Mouse (Mus musculus): ENCODE measurements around the gene Syne4. TPM values are rescaled to one million over a fixed set of nuclear protein-coding genes. Genes with fewer than 3 reads are reported as not detected.
A peak's percentile ranks its signal among the peaks of the same experiment; 100 is the strongest.

Syne4 gene
- total RNA-seq, 1 experiment from 2014 or later, result not detected

DNA sequence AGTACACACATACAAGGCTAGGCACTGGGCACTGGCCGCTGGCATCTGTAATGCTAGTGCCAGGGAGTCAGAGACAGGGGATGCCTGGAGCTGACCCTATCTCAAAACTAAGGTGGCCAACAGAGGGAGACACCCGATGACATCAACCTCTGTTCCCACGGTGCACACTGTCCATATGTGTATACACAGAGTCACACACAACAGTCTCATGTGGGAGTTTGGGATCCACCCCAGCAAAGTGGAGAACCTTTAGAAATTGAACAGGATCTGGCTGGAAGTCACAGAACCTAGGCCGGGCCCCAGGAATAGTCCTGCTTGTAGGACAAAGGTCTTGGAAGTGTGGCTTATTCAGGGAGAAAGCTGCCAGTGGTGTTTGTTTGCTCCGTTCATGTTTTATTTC lies 20.3 kb upstream of the Syne4 start:
- ATAC-seq (replicated peaks; ENCODE audit: low read depth, poor library complexity, severe bottlenecking), result no peak

- no peak for ATAC-seq (replicated peaks; ENCODE audit: low read depth, poor library complexity, severe bottlenecking)
Measured at GRCm38 (mm10) chr7:30295103-30295502, 19.5 kb upstream of the Syne4 start.

DNA sequence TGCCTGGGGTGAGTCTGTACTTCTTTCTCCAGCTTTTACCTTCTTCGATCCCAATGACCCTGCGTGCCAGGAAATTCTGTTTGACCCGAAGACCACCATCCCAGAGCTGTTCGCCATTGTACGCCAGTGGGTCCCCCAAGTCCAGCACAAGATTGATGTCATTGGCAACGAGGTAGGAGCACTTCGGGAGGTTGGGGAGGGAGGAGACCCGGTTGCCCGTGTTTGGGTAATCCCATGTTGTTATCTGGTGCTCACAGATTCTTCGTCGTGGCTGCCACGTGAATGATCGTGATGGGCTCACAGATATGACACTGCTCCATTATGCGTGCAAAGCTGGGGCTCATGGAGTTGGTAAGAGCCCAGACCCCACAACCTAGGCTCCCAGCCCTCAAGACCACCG lies 17.8 kb upstream of the Syne4 start:
- no peak for ATAC-seq (replicated peaks; ENCODE audit: low read depth, poor library complexity, severe bottlenecking)

DNA sequence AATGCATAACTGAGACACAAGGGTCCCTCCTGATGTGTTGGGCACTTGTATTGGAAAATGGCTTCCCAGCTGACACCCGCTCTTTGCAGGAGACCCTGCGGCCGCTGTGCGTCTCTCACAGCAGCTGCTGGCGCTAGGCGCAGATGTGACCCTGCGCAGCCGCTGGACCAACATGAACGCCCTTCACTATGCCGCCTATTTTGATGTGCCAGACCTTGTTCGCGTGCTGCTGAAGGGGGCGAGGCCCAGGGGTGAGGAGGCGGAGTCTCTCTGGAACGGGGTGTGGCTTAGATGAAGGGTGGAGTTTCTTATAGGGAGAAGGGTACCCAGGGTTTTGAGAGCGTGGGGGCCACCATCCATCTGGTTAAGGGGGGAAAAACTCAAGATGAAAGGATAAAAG lies 17.3 kb upstream of the Syne4 start:
- no peak for ATAC-seq (replicated peaks; ENCODE audit: low read depth, poor library complexity, severe bottlenecking)

GRCm38 (mm10) chr7:30300914-30301313 lies 13.7 kb upstream of the Syne4 start:
- 0 out of 2 replicates have a peak, but pooled peaks have one; percentile 66 for ATAC-seq (replicated peaks; ENCODE audit: low read depth, poor library complexity, severe bottlenecking)

DNA sequence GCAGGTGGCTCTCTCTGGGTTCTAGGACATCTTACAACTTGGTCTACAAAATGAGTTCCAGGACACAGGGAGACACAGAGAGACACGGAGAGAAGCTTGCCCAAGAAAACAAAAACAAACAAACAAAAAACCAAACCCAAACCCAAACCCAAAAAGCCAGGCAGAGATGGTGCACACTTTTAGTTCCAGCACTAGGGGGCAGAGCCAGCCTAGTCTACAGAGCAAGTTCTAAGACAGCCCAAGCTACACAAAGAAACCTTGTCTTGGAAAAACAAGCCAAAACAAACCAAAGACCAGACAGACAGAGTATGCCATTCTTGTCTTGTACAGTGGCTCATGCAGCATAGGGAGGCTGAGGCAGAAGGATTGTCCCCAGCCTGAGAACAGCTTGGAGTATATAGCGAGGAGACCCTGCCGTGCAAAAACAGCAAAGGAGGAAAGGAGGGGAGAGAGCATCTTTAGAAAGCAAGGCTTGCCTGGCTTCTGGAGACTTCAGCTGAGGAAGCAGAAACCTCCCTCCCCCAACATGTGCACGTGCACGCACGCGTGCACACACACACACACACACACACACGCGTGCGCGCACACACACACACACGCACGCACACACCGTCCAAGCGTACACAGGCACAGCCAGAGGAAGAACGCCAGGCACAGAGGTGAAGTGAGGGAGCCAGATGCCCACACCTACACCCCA lies 8.4 kb upstream of the Syne4 start:
- ATAC-seq (replicated peaks; ENCODE audit: low read depth, poor library complexity, severe bottlenecking), result no peak

- ATAC-seq (replicated peaks; ENCODE audit: low read depth, poor library complexity, severe bottlenecking), result peak; percentile 99
Measured at GRCm38 (mm10) chr7:30308076-30309005, 6.3 kb upstream of the Syne4 start, which contains the start of gene Alkbh6. Alkbh6 (plus strand) TSS chr7:30308717.

DNA sequence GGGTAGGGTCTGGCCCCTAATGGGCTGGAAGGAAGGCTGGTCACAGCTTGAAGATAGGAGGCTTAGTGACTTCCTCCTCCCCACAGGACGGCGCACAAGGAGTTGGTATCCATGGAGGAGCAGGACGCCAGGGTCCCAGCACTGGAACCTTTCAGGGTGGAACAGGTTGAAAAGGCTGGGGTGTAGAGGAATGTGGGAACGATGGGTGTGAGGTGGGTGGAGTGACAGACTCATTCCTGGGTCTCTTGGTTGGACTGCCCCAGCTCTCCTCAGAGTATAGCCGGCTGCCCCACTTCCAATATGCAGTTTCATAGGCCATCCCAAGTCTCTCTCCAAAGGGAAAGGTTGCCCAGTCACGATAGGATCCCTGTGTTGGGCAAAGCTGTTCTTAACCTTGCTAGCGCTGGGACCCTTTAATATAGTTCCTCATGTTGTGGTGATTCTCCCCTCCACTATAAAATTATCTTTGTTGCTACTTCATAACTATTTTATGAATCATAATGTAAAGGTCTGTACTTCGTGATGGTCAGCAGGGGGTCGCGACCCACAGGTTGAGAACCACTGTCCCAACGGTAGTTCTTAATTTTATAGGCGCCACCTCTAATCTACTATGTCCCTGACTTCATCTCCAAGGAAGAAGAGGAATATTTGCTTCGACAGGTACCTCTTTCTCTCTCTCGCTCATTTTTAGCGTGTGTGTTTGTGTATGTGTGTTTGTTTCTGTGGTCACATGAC lies 5.0 kb upstream of the Syne4 start:
- ATAC-seq (replicated peaks; ENCODE audit: low read depth, poor library complexity, severe bottlenecking), result no peak

- ATAC-seq (replicated peaks; ENCODE audit: low read depth, poor library complexity, severe bottlenecking), result no peak
Measured at GRCm38 (mm10) chr7:30310136-30310535, 4.5 kb upstream of the Syne4 start.

GRCm38 (mm10) chr7:30313666-30314320 lies 814 bp upstream of the Syne4 start:
- ATAC-seq (replicated peaks; ENCODE audit: low read depth, poor library complexity, severe bottlenecking), result no peak

- ATAC-seq (replicated peaks; ENCODE audit: low read depth, poor library complexity, severe bottlenecking), result no peak
Measured at GRCm38 (mm10) chr7:30315559-30316529, 1.2 kb downstream of the Syne4 start.

GRCm38 (mm10) chr7:30318142-30318541 lies 3.5 kb downstream of the Syne4 start:
- no peak for ATAC-seq (replicated peaks; ENCODE audit: low read depth, poor library complexity, severe bottlenecking)

- ATAC-seq (replicated peaks; ENCODE audit: low read depth, poor library complexity, severe bottlenecking), result no peak
Measured at GRCm38 (mm10) chr7:30320946-30321345, 6.3 kb downstream of the Syne4 start.

GRCm38 (mm10) chr7:30321539-30322284 lies 7.1 kb downstream of the Syne4 start, which contains the start of gene E130208F15Rik:
E130208F15Rik (plus strand) TSS chr7:30321740.
- ATAC-seq (replicated peaks; ENCODE audit: low read depth, poor library complexity, severe bottlenecking), result peak; percentile 78

DNA sequence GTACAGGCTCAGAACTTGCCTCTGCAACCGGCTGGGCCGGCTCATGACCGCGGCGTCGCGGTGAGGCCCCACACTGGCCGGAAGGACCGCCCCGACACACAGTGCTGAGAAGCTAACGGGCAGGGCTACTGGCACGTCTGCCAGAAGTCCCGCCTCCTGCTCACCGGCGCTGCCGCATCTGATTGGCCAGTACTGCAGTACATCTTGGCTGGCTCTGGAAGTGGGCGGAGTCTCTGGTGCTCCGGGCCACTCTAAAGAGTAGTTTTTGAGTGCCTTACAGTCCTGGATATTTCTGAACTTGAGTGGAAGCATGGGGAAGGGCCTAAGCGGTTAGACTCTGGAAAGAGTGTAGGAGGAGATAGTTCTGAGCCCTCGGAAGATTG lies 7.7 kb downstream of the Syne4 start:
- ATAC-seq (replicated peaks; ENCODE audit: low read depth, poor library complexity, severe bottlenecking), result peak; percentile 97

DNA sequence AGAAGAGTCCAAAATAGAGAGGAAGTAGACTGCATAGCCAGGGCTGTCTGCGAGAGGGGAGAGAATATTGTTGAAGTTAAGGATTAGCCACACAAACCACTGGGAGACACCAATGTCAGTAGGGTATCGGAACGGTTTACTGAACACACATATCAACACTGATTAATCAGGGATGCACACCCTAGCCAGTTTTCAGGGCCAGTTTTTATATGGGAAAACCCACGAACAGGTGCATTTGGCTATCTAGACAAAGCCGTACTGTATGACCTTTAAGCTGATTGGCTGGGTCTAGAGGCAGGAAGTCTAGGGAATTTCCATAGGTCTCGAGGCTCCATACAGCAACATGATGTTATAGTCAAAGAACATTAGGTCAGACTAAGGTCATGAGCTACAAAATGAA lies 8.3 kb downstream of the Syne4 start:
- peak; percentile 9 for ATAC-seq (replicated peaks; ENCODE audit: low read depth, poor library complexity, severe bottlenecking)

DNA sequence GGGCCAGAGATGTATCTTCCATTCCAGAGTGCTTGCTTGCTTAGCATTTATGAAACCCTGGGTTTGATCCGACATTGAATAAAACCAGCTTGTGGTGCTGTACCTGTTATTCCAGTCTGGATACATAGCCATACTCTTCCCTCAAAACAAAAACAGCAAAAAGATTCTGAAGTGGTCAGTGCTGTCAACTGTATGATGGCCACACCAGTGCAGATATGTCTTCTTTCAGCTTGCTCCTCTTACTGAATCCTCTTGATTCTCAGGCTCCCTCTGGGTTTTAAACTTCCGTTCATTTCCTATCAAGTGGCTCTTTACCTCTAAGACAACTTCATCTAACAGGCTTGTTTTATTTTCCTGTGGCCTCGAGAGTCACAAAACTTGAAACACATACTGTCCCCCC lies 9.2 kb downstream of the Syne4 start, which contains the start of gene Sdhaf1:
Sdhaf1 (minus strand) TSS at position 101 of the 400 bp plus-strand sequence.
- no peak for ATAC-seq (replicated peaks; ENCODE audit: low read depth, poor library complexity, severe bottlenecking)

- no peak for ATAC-seq (replicated peaks; ENCODE audit: low read depth, poor library complexity, severe bottlenecking)
Measured at GRCm38 (mm10) chr7:30324300-30324944, 9.8 kb downstream of the Syne4 start.
